Mouse (Mus musculus) ES-Bruce4 (cell line): ENCODE data around the gene Lctl. TPM values are rescaled to one million over a fixed set of nuclear protein-coding genes. Genes with fewer than 3 reads are reported as not detected.
"Not testable (repeated sequence)": the region's sequence is repeated elsewhere in the genome, so short reads cannot be mapped to it uniquely, and the experiment has no call there.

Source experiments
- H3K27ac ChIP-seq: 2 replicates; pipeline ENCODE4 v1.5.1; 2012; ENCODE audit warnings: low read length, inconsistent platforms; ENCODE audit not compliant: insufficient read depth
- H3K27me3 ChIP-seq: 2 replicates; pipeline ENCODE4 v1.6.1; 2012; ENCODE audit warnings: mild to moderate bottlenecking, low read length, inconsistent platforms; ENCODE audit not compliant: control insufficient read depth, poor library complexity, insufficient read depth, severe bottlenecking
- H3K36me3 ChIP-seq: 2 replicates; pipeline ENCODE4 v1.6.1; 2012; ENCODE audit warnings: inconsistent platforms, mild to moderate bottlenecking, low read length, moderate library complexity; ENCODE audit not compliant: control insufficient read depth, poor library complexity, insufficient read depth, severe bottlenecking
- H3K4me1 ChIP-seq: one replicate; pipeline ENCODE4 v1.8.1; 2011; ENCODE audit warnings: low read length; ENCODE audit not compliant: control insufficient read depth, insufficient read depth
- H3K4me3 ChIP-seq: 2 replicates; pipeline ENCODE4 v1.5.1; 2011; ENCODE audit warnings: low read depth, mild to moderate bottlenecking, low read length
- H3K9ac ChIP-seq: 2 replicates; pipeline ENCODE4 v1.6.1; 2012; ENCODE audit warnings: low read depth, mild to moderate bottlenecking, inconsistent platforms; ENCODE audit not compliant: poor library complexity, severe bottlenecking
- H3K9me3 ChIP-seq: replicated peaks from 2 replicates; pipeline ENCODE4 v1.6.1; 2012; ENCODE audit warnings: mild to moderate bottlenecking, low read length, inconsistent platforms; ENCODE audit not compliant: control insufficient read depth, poor library complexity, insufficient read depth, severe bottlenecking
- CTCF ChIP-seq: IDR thresholded peaks from one replicate; pipeline ENCODE4 v1.8.1; 2011; ENCODE audit warnings: low read depth, low read length
- EP300 ChIP-seq: IDR thresholded peaks from 2 replicates; pipeline ENCODE4 v1.6.1; 2011; ENCODE audit warnings: low read depth, low read length; ENCODE audit not compliant: insufficient read depth
- POLR2A ChIP-seq: IDR thresholded peaks from one replicate; pipeline ENCODE4 v1.8.1; 2011; ENCODE audit warnings: low read length; ENCODE audit not compliant: insufficient read depth
- polyA plus RNA-seq: library from polyadenylated mRNA; stranded (reverse); fragments of >200 nt; gene quantifications from 2 replicates; pipeline ENCODE4 v1.2.4, GENCODE M21; 2011; ENCODE audit warnings: low read depth; ENCODE audit not compliant: missing spikeins, insufficient read depth, insufficient read length

The Lctl gene
- polyA plus RNA-seq, 1 experiment = 0.58 TPM

DNA sequence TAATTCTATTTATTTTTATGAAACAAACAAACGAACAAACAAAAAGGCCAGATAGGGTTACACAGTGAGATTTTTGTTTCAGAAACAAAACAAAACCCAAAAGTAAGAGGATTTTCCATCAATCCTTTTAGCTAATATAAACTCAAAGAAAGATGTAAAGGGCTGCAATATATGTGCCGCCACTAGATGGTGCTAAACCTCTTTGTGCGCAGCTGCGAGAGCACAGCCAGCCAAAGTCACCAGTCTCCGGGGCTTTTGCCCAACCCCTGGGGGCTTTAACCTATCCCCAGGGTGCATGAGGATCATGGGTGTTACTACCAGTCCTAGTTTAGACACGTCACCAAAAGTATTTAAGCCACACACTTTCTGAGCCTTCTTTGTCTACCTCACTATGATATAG is 21.9 kb downstream of the Lctl start:
- peak; percentile 53 for TF ChIP-seq CTCF
- not testable (repeated sequence) for H3K27ac ChIP-seq, H3K4me3 ChIP-seq, H3K9me3 ChIP-seq, H3K9ac ChIP-seq, H3K27me3 ChIP-seq, H3K4me1 ChIP-seq
- peaks cover 48% of the 10 kb centered on the region for H3K36me3 ChIP-seq

DNA sequence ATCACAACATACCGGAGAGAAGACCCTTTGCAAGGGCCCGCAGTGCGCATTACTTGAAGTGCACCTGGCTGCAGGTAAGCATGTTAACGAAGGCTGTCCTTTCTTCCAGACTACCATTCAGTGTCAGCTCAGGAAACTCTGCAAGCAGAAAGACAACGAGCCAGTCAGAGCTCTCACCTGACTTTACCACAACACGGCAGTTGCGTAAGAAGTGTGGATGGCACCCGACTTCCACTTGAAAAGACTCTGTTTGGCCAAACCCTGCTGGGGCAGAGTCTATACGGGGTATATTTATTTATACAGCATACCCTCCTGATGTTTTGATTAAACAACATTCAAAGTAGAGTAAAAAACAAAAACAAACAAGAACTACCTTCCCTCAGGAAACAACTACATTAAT is 22.9 kb downstream of the Lctl start:
- Histone ChIP-seq H3K27ac (no peak overlapping the region), H3K9ac (no peak overlapping the region), H3K4me3 (no peak overlapping the region), H3K36me3 (peaks cover 54% of the 10 kb centered on the region), H3K4me1 (no peaks in the 10 kb centered on the region), H3K9me3 (no peaks in the 10 kb centered on the region), H3K27me3 (no peaks in the 10 kb centered on the region)
- TF ChIP-seq CTCF = no peak
- no peak for TF ChIP-seq EP300
- no peak for TF ChIP-seq POLR2A

- H3K4me1 ChIP-seq = no peaks in the 10 kb centered on the region
- H3K36me3 ChIP-seq = peaks cover 79% of the 10 kb centered on the region
- no peaks in the 10 kb centered on the region for H3K27me3 ChIP-seq
- no peak overlapping the region for H3K27ac ChIP-seq
- H3K4me3 ChIP-seq = no peak overlapping the region
- TF ChIP-seq EP300 (no peak), POLR2A (no peak), CTCF (no peak)
- H3K9me3 ChIP-seq = no peaks in the 10 kb centered on the region
- H3K9ac ChIP-seq = no peak overlapping the region
Measured at GRCm38 (mm10) chr9:64156641-64157040, 39.7 kb downstream of the Lctl start.

DNA sequence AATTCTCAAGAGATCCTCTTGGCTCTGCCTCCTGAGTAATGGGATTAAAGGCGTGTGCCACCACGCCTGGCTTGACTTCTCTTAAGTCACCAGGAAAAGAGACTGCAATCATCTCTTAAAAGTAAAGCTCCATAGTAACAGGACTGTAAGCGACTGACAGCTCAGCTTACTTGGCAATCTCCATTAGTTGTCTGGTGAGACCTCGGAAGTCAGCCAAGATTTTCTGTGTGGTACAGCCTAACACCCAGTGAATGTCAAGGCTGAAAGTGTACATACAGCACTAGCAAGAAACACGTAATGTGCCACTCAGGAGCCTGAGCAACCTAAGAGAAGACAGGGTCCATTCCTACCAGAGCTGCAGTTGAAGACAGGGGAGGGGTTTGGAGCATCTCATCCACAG is 43.5 kb downstream of the Lctl start:
- no peak for TF ChIP-seq EP300
- no peak for TF ChIP-seq POLR2A
- TF ChIP-seq CTCF = no peak
- Histone ChIP-seq H3K9me3 (no peaks in the 10 kb centered on the region), H3K4me1 (no peaks in the 10 kb centered on the region), H3K9ac (no peak overlapping the region), H3K4me3 (no peak overlapping the region), H3K27me3 (no peaks in the 10 kb centered on the region), H3K36me3 (peaks cover 82% of the 10 kb centered on the region), H3K27ac (no peak overlapping the region)

DNA sequence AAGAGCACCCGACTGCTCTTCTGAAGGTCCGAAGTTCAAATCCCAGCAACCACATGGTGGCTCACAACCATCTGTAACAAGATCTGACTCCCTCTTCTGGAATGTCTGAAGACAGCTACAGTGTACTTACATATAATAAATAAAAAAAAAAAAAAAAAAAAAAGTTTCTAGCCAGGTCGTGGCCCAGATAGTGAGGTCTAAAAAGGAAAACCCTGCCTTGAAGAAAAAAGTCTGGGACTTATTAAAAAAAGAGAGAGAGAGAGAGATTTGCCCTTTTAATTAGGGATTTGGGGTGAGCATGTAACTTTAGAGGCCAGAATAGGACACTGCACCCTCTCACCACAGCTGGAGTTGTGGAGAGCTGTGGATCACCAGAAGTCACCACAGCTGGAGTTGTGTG is 53.0 kb downstream of the Lctl start:
- H3K4me1 ChIP-seq, H3K9ac ChIP-seq, H3K9me3 ChIP-seq, H3K4me3 ChIP-seq, H3K27me3 ChIP-seq, H3K27ac ChIP-seq: not testable (repeated sequence)
- H3K36me3 ChIP-seq = peaks cover 39% of the 10 kb centered on the region

DNA sequence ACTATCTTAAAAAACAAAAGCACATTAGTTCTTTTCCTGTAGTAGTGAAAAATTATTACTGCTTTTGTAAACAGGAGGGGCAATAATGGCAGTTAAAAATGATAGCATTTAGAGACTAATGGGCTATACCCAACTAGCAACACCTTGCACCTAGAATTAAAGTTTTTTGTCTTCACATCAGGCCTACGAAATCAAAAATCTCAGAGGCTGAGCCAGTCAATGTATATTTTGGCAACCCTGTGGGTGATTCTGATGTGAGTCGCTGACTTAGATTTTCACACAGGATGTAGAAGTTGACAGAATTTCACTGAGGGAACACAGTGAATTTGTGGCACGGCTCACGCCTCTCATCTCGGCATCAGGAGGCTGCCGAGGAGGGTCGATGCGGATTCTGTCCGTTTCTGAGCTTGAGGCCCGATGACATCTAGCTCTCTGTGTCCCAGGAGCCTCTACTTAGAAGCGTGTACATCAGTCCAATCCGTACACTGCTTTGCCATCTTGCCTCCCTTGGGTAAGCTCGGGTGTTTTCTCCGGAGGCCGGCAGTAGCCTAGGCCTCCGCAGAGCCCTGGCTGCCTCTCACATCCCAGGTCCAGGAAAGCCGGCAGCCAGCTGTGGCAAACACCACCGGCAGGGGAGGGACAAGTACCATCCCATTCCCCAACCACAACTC is 55.3 kb downstream of the Lctl start:
- H3K36me3 ChIP-seq = peaks cover 46% of the 10 kb centered on the region
- TF ChIP-seq EP300 = no peak
- no peak for TF ChIP-seq CTCF
- no peak for TF ChIP-seq POLR2A

More for the DNA sequence above, 55.3 kb downstream of the Lctl start:
- Histone ChIP-seq H3K4me1 (no peaks in the 10 kb centered on the region), H3K4me3 (peak overlapping the region; percentile 95), H3K27ac (peak overlapping the region; percentile 70; the same call in 1 of the 2 replicates), H3K9ac (peak overlapping the region; percentile 97), H3K9me3 (no peaks in the 10 kb centered on the region), H3K27me3 (no peaks in the 10 kb centered on the region)
